In the genomic region with DNA sequence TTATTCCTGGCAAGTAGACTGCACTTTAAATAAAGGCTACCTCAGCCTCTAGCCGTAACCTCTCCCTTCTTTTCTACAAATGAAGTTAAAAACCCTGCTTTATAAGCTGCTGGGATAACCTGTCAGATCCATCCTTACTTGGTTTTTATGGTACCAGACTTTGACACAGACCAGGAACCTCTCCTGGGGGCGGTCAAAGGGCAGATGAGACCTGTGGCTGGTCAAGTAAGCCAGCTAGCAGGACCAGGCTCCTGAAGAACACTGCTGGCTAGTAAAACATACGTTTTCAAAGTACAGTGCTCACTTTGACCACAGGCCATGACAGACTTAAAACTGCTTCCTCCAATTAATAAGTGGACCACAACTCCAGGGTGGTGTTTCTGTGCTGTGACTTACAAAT, we compare ENCODE assay signal across 20 mouse cellular contexts. TPM values are rescaled to one million over a fixed set of nuclear protein-coding genes. Genes with fewer than 3 reads are reported as not detected.
"Had no signal": no experiment of that assay in that cellular context is flagged by ENCODE, and none has a peak within 500 bp of the region (broad histone marks: within the 10 kb centered on the region; RNA-seq: fewer than 3 reads in every experiment).

No protein-coding gene starts in this region.

- H3K4me1 ChIP-seq: midbrain, embryonic 10.5 days; midbrain, embryonic 12.5 days; neural tube, embryonic 13.5 days; neural tube, embryonic 15.5 days had no signal

- H3K4me2 ChIP-seq: lung, embryonic 14.5 days; midbrain, embryonic 12.5 days; neural tube, embryonic 13.5 days; neural tube, embryonic 15.5 days had no signal

- H3K27ac ChIP-seq: midbrain, embryonic 10.5 days; midbrain, embryonic 12.5 days; neural tube, embryonic 13.5 days; neural tube, embryonic 15.5 days had no signal

- H3K9me3 ChIP-seq: midbrain, embryonic 10.5 days; midbrain, embryonic 12.5 days; neural tube, embryonic 13.5 days; neural tube, embryonic 15.5 days had no signal

- DNase-seq: lung, embryonic 14.5 days; lung, postnatal 10 days; lung, postnatal 4 days; midbrain, embryonic 14.5 days; retina, postnatal 1 day; right cerebral cortex, adult 18-20 months; right cerebral cortex, postnatal 25 days; right cerebral cortex, postnatal 4 days; spleen, adult 18-20 months; thymus, adult 18-20 months; thymus, postnatal 14 days; thymus, postnatal 36 days had no signal

- H3K9ac ChIP-seq: lung, embryonic 14.5 days; midbrain, embryonic 12.5 days; neural tube, embryonic 13.5 days; neural tube, embryonic 15.5 days had no signal

- H3K4me3 ChIP-seq: midbrain, embryonic 10.5 days; midbrain, embryonic 12.5 days; myocyte; neural tube, embryonic 13.5 days; neural tube, embryonic 15.5 days had no signal

- H3K27me3 ChIP-seq: midbrain, embryonic 12.5 days; neural tube, embryonic 13.5 days; neural tube, embryonic 15.5 days had no signal

- ATAC-seq: midbrain, embryonic 16.5 days had no signal

RNA-seq across cellular contexts. Expression of gene Crabp1, which starts 48.8 kb away (rescaled TPM):
- total RNA-seq: megakaryocyte, adult 5-6 weeks; megakaryocyte-erythroid progenitor cell, adult 5-6 weeks had no signal

RNA-seq across cellular contexts. Expression of gene Acsbg1, which starts 54.1 kb away (rescaled TPM):
- total RNA-seq: megakaryocyte-erythroid progenitor cell, adult 5-6 weeks had no signal
